Mouse (Mus musculus) liver, adult 2 months (tissue): ENCODE measurements at regions not wholly inside any gene's neighbourhood (a gene's known extent, or its start where the extent isn't known, plus 50 kb on each side); places are given as distances from the start of the nearest gene placed in this dataset.

Experiments
- CTCF ChIP-seq: fragments of 200-500 bp; IDR thresholded peaks from 2 replicates; pipeline ENCODE4 v1.5.1; 2011; ENCODE audit warnings: low read depth, low read length, control low read depth
- POLR2A ChIP-seq: fragments of 200-500 bp; IDR thresholded peaks from 2 replicates; pipeline ENCODE4 v1.6.1; 2011; ENCODE audit warnings: low read length, control low read depth; ENCODE audit not compliant: insufficient read depth; ENCODE audit errors: extremely low read depth

DNA sequence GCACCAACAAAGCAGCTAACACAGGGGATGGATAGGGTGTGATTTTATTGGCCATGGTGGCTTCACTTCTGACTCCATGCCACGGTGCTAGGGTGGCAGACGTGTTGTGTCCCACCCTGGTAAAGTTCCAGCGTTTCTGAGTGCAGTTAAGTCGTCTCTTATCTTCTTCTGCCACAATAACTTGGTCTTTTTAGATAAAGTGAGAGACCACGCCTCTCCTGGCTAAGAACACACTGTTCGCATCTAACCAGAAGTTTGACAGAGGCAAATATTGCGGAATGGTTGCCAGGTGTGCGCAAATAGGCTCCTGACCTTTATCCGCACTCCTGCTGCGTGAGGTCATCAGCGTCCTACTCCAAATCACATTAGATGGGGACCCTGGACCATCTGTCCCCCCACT, 66.2 kb upstream of the Jarid2 start:
- TF ChIP-seq POLR2A (no peak), CTCF (no peak)
